14 mouse cellular contexts compared by ENCODE assay signal in genomic region chr4:149945194-149945593, GRCm38 (mm10). TPM values are rescaled to one million over a fixed set of nuclear protein-coding genes. Genes with fewer than 3 reads are reported as not detected.
DNase-seq lines count a peak whose midpoint lies in the region; ATAC-seq and TF ChIP-seq lines count a peak whose summit lies in the region.
"Had no signal": no experiment of that assay in that cellular context is flagged by ENCODE, and none has a peak within 500 bp of the region (broad histone marks: within the 10 kb centered on the region; RNA-seq: fewer than 3 reads in every experiment).

No protein-coding gene starts in this region.

- DNase-seq in forebrain, embryonic 11.5 days (ENCODE audit: low spot score) = no peak
- DNase-seq in forebrain, embryonic 14.5 days (ENCODE audit: low spot score) = no peak
- no peak for DNase-seq in embryonic facial prominence, embryonic 14.5 days (ENCODE audit: low spot score)
- peak; percentile 45 for DNase-seq in neural tube, embryonic 10.5 days (ENCODE audit: extremely low spot score, low spot score)
- DNase-seq in frontal cortex, postnatal 36 days (ENCODE audit: low spot score in 2 of 2) = no peak
- no peak for DNase-seq in kidney, postnatal 36 days
- DNase-seq in kidney, postnatal 14 days = no peak
- DNase-seq: adrenal gland, postnatal 10 days; cerebellum, adult 2 months; kidney, adult 18-20 months; liver, postnatal 0 days; spleen, adult 18-20 months had no signal

- H3K9ac ChIP-seq in forebrain, embryonic 11.5 days (ENCODE audit: low read length) = peak overlapping the region; percentile 20; the same call in 1 of the 2 replicates
- no peak overlapping the region for H3K9ac ChIP-seq in forebrain, embryonic 14.5 days (ENCODE audit: low read length)
- H3K9ac ChIP-seq in embryonic facial prominence, embryonic 14.5 days (ENCODE audit: low read depth, low read length) = no peak overlapping the region
- H3K9ac ChIP-seq: liver, postnatal 0 days; midbrain, embryonic 12.5 days had no signal

- H3K4me2 ChIP-seq in forebrain, embryonic 11.5 days (ENCODE audit: low read depth, low read length, severe bottlenecking) = no peak overlapping the region
- no peak overlapping the region for H3K4me2 ChIP-seq in forebrain, embryonic 14.5 days (ENCODE audit: low read length)
- 0 out of 2 replicates have a peak overlapping the region, but pooled peaks have one; percentile 5 for H3K4me2 ChIP-seq in embryonic facial prominence, embryonic 14.5 days (ENCODE audit: low read depth, low read length)
- H3K4me2 ChIP-seq: midbrain, embryonic 12.5 days had no signal

- H3K4me3 ChIP-seq in forebrain, embryonic 11.5 days (ENCODE audit: low read depth, low read length) = no peak overlapping the region
- no peak overlapping the region for H3K4me3 ChIP-seq in forebrain, embryonic 14.5 days (ENCODE audit: low read depth, low read length)
- H3K4me3 ChIP-seq in E14TG2a.4 (replicated peaks; ENCODE audit: low read length) = peak overlapping the region; percentile 48
- no peak overlapping the region for H3K4me3 ChIP-seq in embryonic facial prominence, embryonic 14.5 days (ENCODE audit: low read depth, low read length)
- H3K4me3 ChIP-seq: midbrain, embryonic 12.5 days had no signal

- TF ChIP-seq CTCF in E14TG2a.4 (conservative IDR thresholded peaks at IDR 0.05; ENCODE audit: low read length) = no peak

- no peaks in the 10 kb centered on the region for H3K27me3 ChIP-seq in forebrain, embryonic 11.5 days (ENCODE audit: control insufficient read depth, insufficient read depth, low read length)
- no peaks in the 10 kb centered on the region for H3K27me3 ChIP-seq in forebrain, embryonic 14.5 days (replicated peaks; ENCODE audit: control insufficient read depth, insufficient read depth, low read length)
- H3K27me3 ChIP-seq in E14TG2a.4 (ENCODE audit: insufficient read depth, low read length) = peaks cover 15% of the 10 kb centered on the region
- H3K27me3 ChIP-seq in embryonic facial prominence, embryonic 14.5 days (replicated peaks; ENCODE audit: control insufficient read depth, insufficient read depth, low read length) = no peaks in the 10 kb centered on the region

- H3K27ac ChIP-seq in forebrain, embryonic 11.5 days (ENCODE audit: low read depth, low read length) = no peak overlapping the region
- no peak overlapping the region for H3K27ac ChIP-seq in forebrain, embryonic 14.5 days (ENCODE audit: low read depth, low read length)
- no peak overlapping the region for H3K27ac ChIP-seq in embryonic facial prominence, embryonic 14.5 days (replicated peaks; ENCODE audit: low read depth, low read length)
- H3K27ac ChIP-seq: midbrain, embryonic 12.5 days had no signal

- 62% methylated on average over 9 of the region's 9 CpGs for WGBS in forebrain, embryonic 11.5 days
- 64% methylated on average over 9 of the region's 9 CpGs for WGBS in forebrain, embryonic 14.5 days
- WGBS in embryonic facial prominence, embryonic 14.5 days = 23% methylated on average over 9 of the region's 9 CpGs

- ATAC-seq in forebrain, embryonic 11.5 days (replicated peaks; ENCODE audit: low FRiP score) = no peak
- ATAC-seq in forebrain, embryonic 14.5 days = no peak
- peak; percentile 51; the same call in 1 of the 2 replicates for ATAC-seq in embryonic facial prominence, embryonic 14.5 days (ENCODE audit: low read depth)
- ATAC-seq: liver, postnatal 0 days had no signal

- H3K4me1 ChIP-seq in forebrain, embryonic 11.5 days (replicated peaks; ENCODE audit: control insufficient read depth, insufficient read depth, low read length) = peaks cover 9% of the 10 kb centered on the region; the same call in 1 of the 2 replicates
- peaks cover 6% of the 10 kb centered on the region; the same call in 1 of the 2 replicates for H3K4me1 ChIP-seq in forebrain, embryonic 14.5 days (ENCODE audit: control insufficient read depth, insufficient read depth, low read length)
- peaks cover 98% of the 10 kb centered on the region for H3K4me1 ChIP-seq in E14TG2a.4 (replicated peaks; ENCODE audit: low read depth, low read length)
- H3K4me1 ChIP-seq in embryonic facial prominence, embryonic 14.5 days (ENCODE audit: control insufficient read depth, insufficient read depth, low read length) = peaks cover 47% of the 10 kb centered on the region

- no peaks in the 10 kb centered on the region for H3K9me3 ChIP-seq in forebrain, embryonic 11.5 days (ENCODE audit: control insufficient read depth, low read length)
- H3K9me3 ChIP-seq in forebrain, embryonic 14.5 days (replicated peaks; ENCODE audit: control insufficient read depth, low read length) = no peaks in the 10 kb centered on the region
- no peaks in the 10 kb centered on the region for H3K9me3 ChIP-seq in E14TG2a.4 (ENCODE audit: low read length)
- no peaks in the 10 kb centered on the region for H3K9me3 ChIP-seq in embryonic facial prominence, embryonic 14.5 days (ENCODE audit: control insufficient read depth, low read length)
- H3K9me3 ChIP-seq: midbrain, embryonic 12.5 days had no signal

- H3K36me3 ChIP-seq in forebrain, embryonic 11.5 days (ENCODE audit: control insufficient read depth, insufficient read depth, low read length) = no peaks in the 10 kb centered on the region
- H3K36me3 ChIP-seq in forebrain, embryonic 14.5 days (ENCODE audit: control insufficient read depth, insufficient read depth, low read length) = no peaks in the 10 kb centered on the region
- no peaks in the 10 kb centered on the region for H3K36me3 ChIP-seq in E14TG2a.4 (ENCODE audit: insufficient read depth, low read length)
- no peaks in the 10 kb centered on the region for H3K36me3 ChIP-seq in embryonic facial prominence, embryonic 14.5 days (ENCODE audit: control insufficient read depth, insufficient read depth, low read length)
- H3K36me3 ChIP-seq: midbrain, embryonic 12.5 days had no signal

RNA-seq across cellular contexts. Expression of gene Spsb1, which starts 9.6 kb away (rescaled TPM):
- polyA plus RNA-seq in forebrain, embryonic 11.5 days (2014; fragmentation: Nextera tagmentation; extraction: Ambion mirVana) = 7.5 and 7.8 TPM in 2 replicates
- 4.8 and 6.2 TPM in 2 replicates for polyA plus RNA-seq in forebrain, embryonic 14.5 days (2014; fragmentation: Nextera tagmentation; extraction: Ambion mirVana)
- 16.3 and 19.6 TPM in 2 replicates for polyA plus RNA-seq in embryonic facial prominence, embryonic 14.5 days (2014; fragmentation: Nextera tagmentation; extraction: Ambion mirVana)
